Mouse (Mus musculus) gastrocnemius, postnatal 25 days (tissue): ENCODE measurements around the gene Olfr464. TPM values are rescaled to one million over a fixed set of nuclear protein-coding genes. Genes with fewer than 3 reads are reported as not detected.

Experiments
- total RNA-seq, 2 experiments: library from RNA; stranded (reverse); gene quantifications; 1 replicate in 1 of 2; 2 replicates in 1 of 2; pipeline ENCODE4 v1.2.3; 2021

Gene Olfr464
- total RNA-seq, 2 experiments from 2014 or later: not detected

Other genes with a start within 250 kb of the Olfr464 start
- gene Supt4a, start 183.4 kb downstream of the Olfr464 start, total RNA-seq: 10 to 100 TPM; 31.6 to 31.7 TPM
- gene Tspoap1, start 160.4 kb downstream of the Olfr464 start, total RNA-seq: under 1 TPM in 1 of 2 experiments, not detected in 1; 0.08 TPM
- not detected for gene Mpo, start 127.4 kb downstream of the Olfr464 start, total RNA-seq
- not detected for gene Lpo, start 92.7 kb downstream of the Olfr464 start, total RNA-seq
- gene Mks1, start 67.8 kb downstream of the Olfr464 start, total RNA-seq: 1 to 10 TPM; 1.2 to 1.5 TPM
- not detected for gene Epx, start 45.4 kb downstream of the Olfr464 start, total RNA-seq
- not detected for gene Olfr462, start 28.7 kb downstream of the Olfr464 start, total RNA-seq
- not detected for gene Olfr463, start 23.6 kb downstream of the Olfr464 start, total RNA-seq
- 100 to 1,000 TPM; 145 to 167 TPM for gene Dynll2, start 66.6 kb upstream of the Olfr464 start, total RNA-seq
- gene Srsf1, start 126.4 kb upstream of the Olfr464 start, total RNA-seq: 10 to 100 TPM; 58.0 to 68.8 TPM
- 10 to 100 TPM; 47.1 to 47.6 TPM for gene Vezf1, start 147.3 kb upstream of the Olfr464 start, total RNA-seq
- gene Cuedc1, start 177.1 kb upstream of the Olfr464 start, total RNA-seq: 10 to 100 TPM; 76.3 to 78.6 TPM